Mouse (Mus musculus) CH12.LX (cell line): ENCODE measurements around the gene Tnni1. TPM values are rescaled to one million over a fixed set of nuclear protein-coding genes. Genes with fewer than 3 reads are reported as not detected.

Experiments used
- DNase-seq: peaks from one replicate; pipeline ENCODE4 v3.0.0-alpha.2; 2013; ENCODE audit errors: extremely low read depth
- H3K27ac ChIP-seq: 2 replicates; pipeline ENCODE4 v1.5.1; 2012; ENCODE audit warnings: low read depth, mild to moderate bottlenecking, control low read depth, moderate library complexity; ENCODE audit not compliant: insufficient read depth
- H3K27me3 ChIP-seq: replicated peaks from 2 replicates; pipeline ENCODE3; 2012; ENCODE audit warnings: inconsistent platforms
- H3K36me3 ChIP-seq, 2 experiments: replicated peaks in 1 of 2; 2 replicates each; pipeline versions ENCODE3 to v1.6.1; 2012; ENCODE audit warnings: inconsistent platforms in 1 of 2, low read length in 1 of 2, mild to moderate bottlenecking in 1 of 2, mixed read lengths in 1 of 2, moderate library complexity in 1 of 2; ENCODE audit not compliant: control insufficient read depth in 1 of 2, insufficient read depth in 1 of 2
- H3K4me1 ChIP-seq, 2 experiments: 2 replicates each; pipeline ENCODE4 v1.6.1; 2012; ENCODE audit warnings: inconsistent platforms in 1 of 2, moderate library complexity in 1 of 2; ENCODE audit not compliant: insufficient read depth in 2 of 2, control insufficient read depth in 1 of 2
- H3K4me2 ChIP-seq: 2 replicates; pipeline ENCODE4 v1.6.1; 2012; ENCODE audit warnings: low read depth, mild to moderate bottlenecking, control low read depth; ENCODE audit not compliant: poor library complexity, insufficient read depth, severe bottlenecking
- H3K4me3 ChIP-seq, 3 experiments: fragments of 150-350 bp in 1 of 3; sonication (generic) in 1 of 3; replicated peaks in 1 of 3; 2 replicates each; pipeline versions ENCODE3 to v1.5.1; 2011 to 2012; ENCODE audit warnings: low read depth in 2 of 3, low read length in 2 of 3, mild to moderate bottlenecking in 2 of 3, moderate library complexity in 2 of 3, control low read depth in 1 of 3, improper control_type of control experiment in 1 of 3, inconsistent platforms in 1 of 3, mixed read lengths in 1 of 3; ENCODE audit not compliant: poor library complexity in 1 of 3
- H3K79me2 ChIP-seq: replicated peaks from 2 replicates; pipeline ENCODE4 v1.6.1; 2012; ENCODE audit warnings: mild to moderate bottlenecking, moderate library complexity; ENCODE audit not compliant: control insufficient read depth, poor library complexity, insufficient read depth, severe bottlenecking; ENCODE audit errors: extremely low read depth
- H3K9ac ChIP-seq: 2 replicates; pipeline ENCODE4 v1.6.1; 2012; ENCODE audit warnings: low read depth, mild to moderate bottlenecking, control low read depth, moderate library complexity; ENCODE audit not compliant: insufficient read depth
- H3K9me3 ChIP-seq: replicated peaks from 2 replicates; pipeline ENCODE3; 2012; ENCODE audit warnings: low read length, inconsistent platforms, mixed read lengths
- BHLHE40 ChIP-seq: IDR thresholded peaks from 2 replicates; pipeline ENCODE4 v1.6.1; 2011; ENCODE audit warnings: mild to moderate bottlenecking, low read depth, low read length, improper control_type of control experiment
- CHD1 ChIP-seq: IDR thresholded peaks from 2 replicates; pipeline ENCODE4 v1.6.1; 2012; ENCODE audit warnings: low read depth, low read length, improper control_type of control experiment, inconsistent platforms
- CHD2 ChIP-seq: IDR thresholded peaks from 2 replicates; pipeline ENCODE4 v1.6.1; 2011; ENCODE audit warnings: low read length, improper control_type of control experiment
- CTCF ChIP-seq, 2 experiments: IDR thresholded peaks in 1 of 2; conservative IDR thresholded peaks in 1 of 2; 2 replicates each; pipeline ENCODE4 v1.5.1; 2011 to 2012; ENCODE audit warnings: low read depth in 2 of 2, low read length in 2 of 2, improper control_type of control experiment in 1 of 2, inconsistent platforms in 1 of 2, mild to moderate bottlenecking in 1 of 2, moderate library complexity in 1 of 2
- E2F4 ChIP-seq: IDR thresholded peaks from 2 replicates; pipeline ENCODE4 v1.6.1; 2011; ENCODE audit warnings: low read depth, low read length, improper control_type of control experiment; ENCODE audit not compliant: insufficient replicate concordance
- ELF1 ChIP-seq: IDR thresholded peaks from 2 replicates; pipeline ENCODE4 v1.6.1; 2014; ENCODE audit warnings: low read depth, mild to moderate bottlenecking, inconsistent platforms, low read length, improper control_type of control experiment
- ETS1 ChIP-seq: conservative IDR thresholded peaks from 2 replicates; pipeline ENCODE4 v1.6.1; 2012; ENCODE audit warnings: low read depth, mild to moderate bottlenecking, inconsistent platforms, low read length, improper control_type of control experiment, moderate library complexity
- MEF2A ChIP-seq: IDR thresholded peaks from 2 replicates; pipeline ENCODE4 v1.6.1; 2014; ENCODE audit warnings: low read depth, mild to moderate bottlenecking, inconsistent platforms, low read length, improper control_type of control experiment, borderline replicate concordance
- RAD21 ChIP-seq: IDR thresholded peaks from 2 replicates; pipeline ENCODE4 v1.6.1; 2011; ENCODE audit warnings: low read depth, mild to moderate bottlenecking, low read length, improper control_type of control experiment, moderate library complexity
- SMC3 ChIP-seq: IDR thresholded peaks from 2 replicates; pipeline ENCODE4 v1.6.1; 2011; ENCODE audit warnings: low read depth, low read length, improper control_type of control experiment
- UBTF ChIP-seq: IDR thresholded peaks from 2 replicates; pipeline ENCODE4 v1.6.1; 2012; ENCODE audit warnings: low read depth, mild to moderate bottlenecking, inconsistent platforms, low read length, improper control_type of control experiment, moderate library complexity
- ZC3H11A ChIP-seq: IDR thresholded peaks from 2 replicates; pipeline ENCODE4 v1.6.1; 2012; ENCODE audit warnings: low read depth, mild to moderate bottlenecking, inconsistent platforms, low read length, improper control_type of control experiment
- ZNF384 ChIP-seq: IDR thresholded peaks from 2 replicates; pipeline ENCODE4 v1.6.1; 2012; ENCODE audit warnings: low read depth, low read length, improper control_type of control experiment, inconsistent platforms
- dilution Hi-C: fragments of 300-500 bp; cut with MboI; formaldehyde crosslinking; loops from 2 replicates; pipeline ENCODE4 v1.14.3; 2020; ENCODE audit warnings: low sequenced_read_pairs; ENCODE audit not compliant: extremely low pct_unique_long_range_greater_than_20kb, extremely low pct_ligation_motif_present
- in situ Hi-C: fragments of 300-500 bp; cut with MboI; formaldehyde crosslinking; loops from 3 replicates; pipeline ENCODE4 v1.14.3; 2019; ENCODE audit warnings: low sequenced_read_pairs, low pct_ligation_motif_present, low pct_unique_long_range_greater_than_20kb, mixed read lengths
- polyA plus RNA-seq: library from polyadenylated mRNA; unstranded; fragments of >175 nt; gene quantifications from 2 replicates; pipeline ENCODE4 v1.2.1, GENCODE M21; 2012; ENCODE audit warnings: low read depth; ENCODE audit not compliant: insufficient read length
- total RNA-seq, 2 experiments: library from RNA; depleted of rRNA; stranded (reverse); fragments of 300-350 nt in 1 of 2; fragments of >200 nt in 1 of 2; gene quantifications; 2 replicates each; pipeline ENCODE4 v1.2.3; 2012 to 2014

Gene Tnni1
- total and polyA plus RNA-seq, 3 experiments, result 1.6 to 6.9 (median 4.2) TPM

- H3K27me3 ChIP-seq, result peaks cover 59% of the 10 kb centered on the region
- dilution Hi-C loops, result no loop called here
- no peak overlapping the region for H3K4me2 ChIP-seq
- TF ChIP-seq CHD1 (no peak), MEF2A (no peak), ZC3H11A (no peak), ZNF384 (no peak), BHLHE40 (no peak)
- no peak overlapping the region for H3K9ac ChIP-seq
- H3K27ac ChIP-seq, result no peak overlapping the region
- H3K4me1 ChIP-seq, result peaks cover 8 to 18% of the 10 kb centered on the region in 2 experiments; a peak in 3 of 4 replicates
- no peaks in the 10 kb centered on the region for H3K9me3 ChIP-seq
- no peak overlapping the region for H3K4me3 ChIP-seq
- no peaks in the 10 kb centered on the region for H3K36me3 ChIP-seq
- no peaks in the 10 kb centered on the region for H3K79me2 ChIP-seq
- no peak for DNase-seq
- in situ Hi-C loops, result loop anchor here (5.0 kb wide), 1 partner anchor 43 kb away; no protein-coding TSS in a partner anchor
Measured at GRCm38 (mm10) chr1:135834983-135835382, 55.7 kb downstream of the Tnni1 start.

- Histone ChIP-seq H3K79me2 (no peaks in the 10 kb centered on the region), H3K9me3 (no peaks in the 10 kb centered on the region), H3K4me1 (peaks cover 14 to 27% of the 10 kb centered on the region in 2 experiments; a peak in 3 of 4 replicates), H3K4me3 (no peak within 1 kb of the TSS), H3K36me3 (no peaks in the 10 kb centered on the region), H3K27me3 (peaks cover 50% of the 10 kb centered on the region), H3K4me2 (no peak within 1 kb of the TSS), H3K9ac (no peak within 1 kb of the TSS), H3K27ac (no peak within 1 kb of the TSS)
- dilution Hi-C loops (no loop called here), in situ Hi-C loops (loop anchor here (5.0 kb wide), 1 partner anchor 44 kb away; no protein-coding TSS in a partner anchor)
- DNase-seq, result no peak
- TF ChIP-seq RAD21, result no peak
- no peak for TF ChIP-seq ETS1
- no peak for TF ChIP-seq UBTF
- no peak for TF ChIP-seq SMC3
- TF ChIP-seq CHD2, result no peak
- TF ChIP-seq CTCF (conservative IDR thresholded peaks at IDR 0.05 in 1 of 2, IDR thresholded peaks at IDR 0.05 in 1 of 2; ENCODE audit: low read depth in 2 of 2, low read length in 2 of 2), result no peak
- no peak for TF ChIP-seq E2F4
- TF ChIP-seq ELF1, result no peak
Measured at GRCm38 (mm10) chr1:135835716-135836483, 56.7 kb downstream of the Tnni1 start, which contains the start of gene Tnnt2. Gene Tnnt2, plus strand, starts transcription at chr1:135836354.
